Mouse (Mus musculus) left cerebral cortex, postnatal 36 days (tissue): ENCODE measurements around the gene Gramd1b. TPM values are rescaled to one million over a fixed set of nuclear protein-coding genes. Genes with fewer than 3 reads are reported as not detected.

Source experiments
- DNase-seq, 2 experiments: peaks; one replicate each; pipeline ENCODE4 v3.0.0; 2021 to 2022; ENCODE audit warnings: low spot score in 2 of 2, mixed read lengths in 1 of 2
- intact Hi-C: fragments of 180-260 bp; cut with DNase I; formaldehyde crosslinking; loops from one replicate; pipeline ENCODE4 v1.15.1; 2025
- total RNA-seq, 2 experiments: library from RNA; stranded (reverse); gene quantifications; 2 replicates each; pipeline ENCODE4 v1.2.3; 2021

Gene Gramd1b
- total RNA-seq, 2 experiments from 2014 or later: 146 to 182 TPM

- intact Hi-C loops: no loop called here
- no peak for DNase-seq
Measured at GRCm38 (mm10) chr9:40410895-40411294, 120.3 kb downstream of the Gramd1b start.

- intact Hi-C loops: no loop called here
- no peak for DNase-seq
Measured at GRCm38 (mm10) chr9:40409071-40409470, 122.1 kb downstream of the Gramd1b start.

GRCm38 (mm10) chr9:40408415-40408814, 122.8 kb downstream of the Gramd1b start:
- intact Hi-C loops: no loop called here
- no peak for DNase-seq

GRCm38 (mm10) chr9:40407876-40408275, 123.3 kb downstream of the Gramd1b start:
- intact Hi-C loops: no loop called here
- DNase-seq: no peak

- no peak for DNase-seq
- intact Hi-C loops: no loop called here
Measured at GRCm38 (mm10) chr9:40405804-40406203, 125.4 kb downstream of the Gramd1b start.

GRCm38 (mm10) chr9:40405263-40405662, 125.9 kb downstream of the Gramd1b start:
- intact Hi-C loops: no loop called here
- no peak for DNase-seq

- DNase-seq: peak; percentile 50 to 58
- intact Hi-C loops: no loop called here
Measured at GRCm38 (mm10) chr9:40404637-40405036, 126.5 kb downstream of the Gramd1b start.

GRCm38 (mm10) chr9:40403750-40404149, 127.4 kb downstream of the Gramd1b start:
- intact Hi-C loops: no loop called here
- DNase-seq: peak; percentile 53 to 63

- no peak for DNase-seq
- intact Hi-C loops: no loop called here
Measured at GRCm38 (mm10) chr9:40401818-40402217, 129.4 kb downstream of the Gramd1b start.

GRCm38 (mm10) chr9:40400854-40401253, 130.3 kb downstream of the Gramd1b start:
- intact Hi-C loops: no loop called here
- no peak for DNase-seq

- intact Hi-C loops: no loop called here
- no peak for DNase-seq
Measured at GRCm38 (mm10) chr9:40400171-40400570, 131.0 kb downstream of the Gramd1b start.

GRCm38 (mm10) chr9:40399359-40399932, 131.7 kb downstream of the Gramd1b start:
- no peak for DNase-seq
- intact Hi-C loops: loop anchor here (10.0 kb wide), 1 partner anchor 155 kb away; no protein-coding TSS in a partner anchor

- DNase-seq: no peak
- intact Hi-C loops: loop anchor here (10.0 kb wide), 1 partner anchor 153 kb away; no protein-coding TSS in a partner anchor
Measured at GRCm38 (mm10) chr9:40397471-40398245, 133.5 kb downstream of the Gramd1b start.

- DNase-seq: peak; percentile 64 to 72
- intact Hi-C loops: loop anchor here (10.0 kb wide), 1 partner anchor 152 kb away; no protein-coding TSS in a partner anchor
Measured at GRCm38 (mm10) chr9:40397036-40397435, 134.1 kb downstream of the Gramd1b start.

- no peak for DNase-seq
- intact Hi-C loops: loop anchor here (10.0 kb wide), 1 partner anchor 151 kb away; no protein-coding TSS in a partner anchor
Measured at GRCm38 (mm10) chr9:40396171-40396570, 135.0 kb downstream of the Gramd1b start.

- intact Hi-C loops: loop anchor here (5.0 to 10.0 kb wide), 2 partner anchors 60 to 147 kb away; no protein-coding TSS in a partner anchor
- peak; percentile 81 to 83 for DNase-seq
Measured at GRCm38 (mm10) chr9:40391852-40392695, 139.1 kb downstream of the Gramd1b start.

- no peak for DNase-seq
- intact Hi-C loops: loop anchor here (5.0 to 10.0 kb wide), 2 partner anchors 59 to 147 kb away; no protein-coding TSS in a partner anchor
Measured at GRCm38 (mm10) chr9:40391359-40391758, 139.8 kb downstream of the Gramd1b start.

GRCm38 (mm10) chr9:40390904-40391303, 140.3 kb downstream of the Gramd1b start:
- intact Hi-C loops: loop anchor here (5.0 to 10.0 kb wide), 2 partner anchors 59 to 146 kb away; no protein-coding TSS in a partner anchor
- DNase-seq: peak; percentile 41 to 43

GRCm38 (mm10) chr9:40390396-40390760, 140.8 kb downstream of the Gramd1b start:
- intact Hi-C loops: loop anchor here (5.0 to 10.0 kb wide), 2 partner anchors 58 to 146 kb away; no protein-coding TSS in a partner anchor
- DNase-seq: no peak
